Mouse (Mus musculus) liver, embryonic 16.5 days (tissue): Measurements from ENCODE around the gene Scel. TPM values are rescaled to one million over a fixed set of nuclear protein-coding genes. Genes with fewer than 3 reads are reported as not detected.

Experiments used
- ATAC-seq: fragments of 200-750 bp; cut with Nextera tagmentation; 2 replicates; pipeline ENCODE4 v1.8.0; 2017; ENCODE audit warnings: low read depth, mild to moderate bottlenecking, moderate number of reproducible peaks, moderate library complexity
- H3K27ac ChIP-seq: fragments of 300-500 bp; sonication (generic); 2 replicates; pipeline ENCODE4 v1.5.1; 2014; ENCODE audit warnings: mild to moderate bottlenecking, low read length
- H3K27me3 ChIP-seq: fragments of 300-500 bp; sonication (generic); 2 replicates; pipeline ENCODE4 v1.6.1; 2014; ENCODE audit warnings: low read depth, low read length, mixed read lengths; ENCODE audit not compliant: control insufficient read depth, insufficient read depth
- H3K36me3 ChIP-seq: fragments of 300-500 bp; sonication (generic); 2 replicates; pipeline ENCODE4 v1.6.1; 2014; ENCODE audit warnings: mild to moderate bottlenecking; ENCODE audit not compliant: control insufficient read depth, insufficient read depth
- H3K4me1 ChIP-seq: fragments of 300-500 bp; sonication (generic); 2 replicates; pipeline ENCODE4 v1.6.1; 2014; ENCODE audit warnings: low read depth, low read length, mixed read lengths; ENCODE audit not compliant: control insufficient read depth
- H3K4me2 ChIP-seq: fragments of 300-500 bp; sonication (generic); 2 replicates; pipeline ENCODE4 v1.6.1; 2014; ENCODE audit warnings: low read depth, low read length, mixed read lengths
- H3K4me3 ChIP-seq: fragments of 300-500 bp; sonication (generic); 2 replicates; pipeline ENCODE4 v1.5.1; 2014; ENCODE audit warnings: low read depth, mild to moderate bottlenecking, low read length
- H3K9ac ChIP-seq: fragments of 300-500 bp; sonication (generic); 2 replicates; pipeline ENCODE4 v1.6.1; 2014; ENCODE audit warnings: low read depth, low read length
- H3K9me3 ChIP-seq: fragments of 300-500 bp; sonication (generic); replicated peaks from 2 replicates; pipeline ENCODE4 v1.6.1; 2016; ENCODE audit warnings: low read length; ENCODE audit not compliant: control insufficient read depth
- WGBS: fragments of 180-500 bp; shearing (Covaris S2); extraction: QIAGEN DNeasy Blood & Tissue Kit; methylation state at CpG from one replicate; pipeline ENCODE4 v1.1.7; 2014; ENCODE audit not compliant: insufficient replicate concordance; 5-methylcytosine and 5-hydroxymethylcytosine counted together
- polyA plus RNA-seq: library from polyadenylated mRNA; unstranded; fragments of >200 nt; fragmentation: Nextera tagmentation; extraction: Ambion mirVana; gene quantifications from 2 replicates; pipeline ENCODE4 v1.2.1, GENCODE M21; 2015

Scel gene
- polyA plus RNA-seq, 1 experiment from 2014 or later = 0.15 TPM

GRCm38 (mm10) chr14:103499060-103499459, 14.1 kb upstream of the Scel start:
- Histone ChIP-seq H3K4me2 (no peak overlapping the region), H3K9me3 (no peaks in the 10 kb centered on the region), H3K27ac (no peak overlapping the region), H3K36me3 (no peaks in the 10 kb centered on the region), H3K4me1 (no peaks in the 10 kb centered on the region), H3K4me3 (no peak overlapping the region), H3K27me3 (no peaks in the 10 kb centered on the region), H3K9ac (no peak overlapping the region)
- ATAC-seq = no peak
- 40% methylated on average over 1 of the region's 1 CpGs for WGBS

DNA sequence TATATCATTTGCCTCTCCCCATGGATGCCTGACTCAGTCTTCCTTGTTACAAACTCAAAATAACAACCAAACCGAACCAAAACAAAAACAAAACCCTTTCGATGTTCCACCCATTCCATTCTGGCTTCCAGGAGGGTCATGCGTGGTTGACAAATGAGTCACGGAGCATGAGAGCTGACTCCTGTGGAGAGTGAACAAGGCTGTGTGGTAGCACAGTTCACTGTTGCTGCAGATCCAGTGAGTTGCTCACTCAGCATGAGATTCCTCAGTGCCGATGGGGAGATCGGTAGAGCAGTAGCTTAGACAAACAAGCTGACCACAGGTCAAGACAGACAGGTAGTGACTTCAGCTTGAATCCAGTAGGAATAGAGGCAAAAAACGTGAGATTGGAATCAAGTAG, 12.8 kb upstream of the Scel start:
- Histone ChIP-seq H3K36me3 (no peaks in the 10 kb centered on the region), H3K27me3 (no peaks in the 10 kb centered on the region), H3K27ac (no peak overlapping the region), H3K4me3 (no peak overlapping the region), H3K4me2 (no peak overlapping the region), H3K9ac (no peak overlapping the region), H3K4me1 (no peaks in the 10 kb centered on the region), H3K9me3 (no peaks in the 10 kb centered on the region)
- ATAC-seq = no peak
- 53% methylated on average over 7 of the region's 7 CpGs for WGBS

- H3K4me2 ChIP-seq = no peak overlapping the region
- no peak overlapping the region for H3K4me3 ChIP-seq
- ATAC-seq = no peak
- no peaks in the 10 kb centered on the region for H3K36me3 ChIP-seq
- no peaks in the 10 kb centered on the region for H3K9me3 ChIP-seq
- no peaks in the 10 kb centered on the region for H3K27me3 ChIP-seq
- WGBS = 30% methylated on average over 4 of the region's 4 CpGs
- H3K4me1 ChIP-seq = no peaks in the 10 kb centered on the region
- no peak overlapping the region for H3K27ac ChIP-seq
- no peak overlapping the region for H3K9ac ChIP-seq
These were observed 12.2 kb upstream of the Scel start for GRCm38 (mm10) chr14:103500941-103501340.

- H3K4me2 ChIP-seq = no peak overlapping the region
- no peak for ATAC-seq
- H3K27ac ChIP-seq = no peak overlapping the region
- H3K27me3 ChIP-seq = no peaks in the 10 kb centered on the region
- WGBS = 53% methylated on average over 7 of the region's 7 CpGs
- no peaks in the 10 kb centered on the region for H3K36me3 ChIP-seq
- H3K4me3 ChIP-seq = no peak overlapping the region
- H3K9me3 ChIP-seq = no peaks in the 10 kb centered on the region
- H3K4me1 ChIP-seq = no peaks in the 10 kb centered on the region
- no peak overlapping the region for H3K9ac ChIP-seq
These were observed 8.6 kb upstream of the Scel start for GRCm38 (mm10) chr14:103504514-103504913.

- no peak overlapping the region for H3K4me3 ChIP-seq
- WGBS = 75% methylated on average over 8 of the region's 8 CpGs
These were observed 3.6 kb upstream of the Scel start for GRCm38 (mm10) chr14:103509544-103509943.

GRCm38 (mm10) chr14:103513473-103513811, 300 bp downstream of the Scel start:
- H3K27me3 ChIP-seq = no peaks in the 10 kb centered on the region
- no peaks in the 10 kb centered on the region for H3K9me3 ChIP-seq
- no peak overlapping the region for H3K27ac ChIP-seq
- H3K4me3 ChIP-seq = no peak overlapping the region
- no peak overlapping the region for H3K9ac ChIP-seq
- H3K4me1 ChIP-seq = no peaks in the 10 kb centered on the region
- no peak overlapping the region for H3K4me2 ChIP-seq
- no peaks in the 10 kb centered on the region for H3K36me3 ChIP-seq
- 63% methylated on average over 7 of the region's 7 CpGs for WGBS
- ATAC-seq = no peak

More at GRCm38 (mm10) chr14:103509544-103509943, 3.6 kb upstream of the Scel start:
- Histone ChIP-seq H3K9me3 (no peaks in the 10 kb centered on the region), H3K4me2 (no peak overlapping the region), H3K36me3 (no peaks in the 10 kb centered on the region), H3K27ac (no peak overlapping the region), H3K4me1 (no peaks in the 10 kb centered on the region), H3K9ac (no peak overlapping the region), H3K27me3 (no peaks in the 10 kb centered on the region)
- no peak for ATAC-seq

GRCm38 (mm10) chr14:103515419-103515818, 2.3 kb downstream of the Scel start:
- H3K27ac ChIP-seq = no peak overlapping the region
- no peak overlapping the region for H3K4me3 ChIP-seq
- H3K36me3 ChIP-seq = no peaks in the 10 kb centered on the region
- no peak overlapping the region for H3K9ac ChIP-seq
- no peaks in the 10 kb centered on the region for H3K9me3 ChIP-seq
- H3K27me3 ChIP-seq = no peaks in the 10 kb centered on the region
- ATAC-seq = no peak
- WGBS = 70% methylated on average over 8 of the region's 8 CpGs
- H3K4me1 ChIP-seq = no peaks in the 10 kb centered on the region
- no peak overlapping the region for H3K4me2 ChIP-seq

DNA sequence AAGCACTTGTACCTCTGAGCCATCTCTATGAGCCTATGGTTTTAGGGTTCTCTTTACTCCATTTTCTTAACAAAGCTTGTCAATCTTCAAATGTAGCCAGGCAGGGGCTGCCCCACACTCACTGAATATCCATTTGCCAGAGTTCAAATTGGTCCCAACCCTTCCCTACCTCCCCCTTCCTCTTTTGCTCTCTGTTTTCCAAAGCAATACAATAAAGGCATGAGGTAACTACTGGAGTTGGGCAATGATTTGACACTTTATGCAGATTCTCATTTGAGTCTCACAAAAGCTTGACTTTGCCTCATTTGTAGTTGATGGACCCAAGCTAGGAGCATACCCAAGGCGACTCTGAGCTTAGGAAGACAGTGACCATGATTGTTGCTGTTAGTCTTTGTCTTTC, 13.1 kb downstream of the Scel start:
- H3K4me3 ChIP-seq = no peak overlapping the region
- no peaks in the 10 kb centered on the region; the same call in 1 of the 2 replicates for H3K9me3 ChIP-seq
- no peaks in the 10 kb centered on the region for H3K4me1 ChIP-seq
- no peaks in the 10 kb centered on the region for H3K36me3 ChIP-seq
- 55% methylated on average over 1 of the region's 1 CpGs for WGBS
- no peak overlapping the region for H3K4me2 ChIP-seq
- no peak for ATAC-seq
- H3K9ac ChIP-seq = no peak overlapping the region
- H3K27ac ChIP-seq = no peak overlapping the region
- no peaks in the 10 kb centered on the region for H3K27me3 ChIP-seq

DNA sequence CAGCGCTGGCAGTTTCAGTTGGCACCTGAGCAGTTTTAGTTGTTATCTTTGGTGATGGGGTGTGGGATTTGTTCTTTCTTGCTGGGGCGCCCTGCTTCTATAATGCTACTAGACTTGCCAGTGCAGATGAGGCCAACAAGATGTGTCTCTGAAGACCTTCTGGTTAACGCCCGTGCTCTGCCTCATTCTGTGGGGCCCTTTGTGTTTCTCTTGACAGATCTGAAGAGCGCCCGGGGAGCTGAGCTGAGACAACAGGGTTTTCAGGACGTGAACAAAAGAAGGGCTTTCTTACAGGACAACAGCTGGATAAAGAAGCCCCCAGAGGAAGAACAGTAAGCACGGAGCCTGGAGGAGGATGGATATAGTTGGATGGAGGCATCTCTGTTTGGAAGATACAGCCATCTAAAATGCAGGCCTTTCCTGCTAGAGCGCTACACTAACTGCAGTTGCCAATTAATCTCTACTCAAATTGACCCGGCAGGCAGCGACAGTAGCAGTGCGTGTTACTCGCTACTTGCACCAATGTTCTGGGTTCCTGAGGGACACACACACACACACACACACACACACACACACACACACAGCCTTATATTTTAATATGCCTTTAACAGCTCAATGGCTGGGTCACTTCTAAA, 16.7 kb downstream of the Scel start:
- Histone ChIP-seq H3K9me3 (no peaks in the 10 kb centered on the region; the same call in 1 of the 2 replicates), H3K4me3 (no peak overlapping the region), H3K9ac (no peak overlapping the region), H3K4me2 (no peak overlapping the region), H3K27me3 (no peaks in the 10 kb centered on the region), H3K4me1 (no peaks in the 10 kb centered on the region), H3K27ac (no peak overlapping the region), H3K36me3 (no peaks in the 10 kb centered on the region)
- WGBS = 70% methylated on average over 13 of the region's 13 CpGs
- ATAC-seq = no peak
